In genomic region chr5:103569446-103569845, GRCm38 (mm10) we compare ENCODE assay signal across 26 mouse cellular contexts. TPM values are rescaled to one million over a fixed set of nuclear protein-coding genes. Genes with fewer than 3 reads are reported as not detected.
A peak's percentile ranks its signal among the peaks of the same experiment; 100 is the strongest.
DNase-seq lines count a peak whose midpoint lies in the region; ATAC-seq lines count a peak whose summit lies in the region.
"Had no signal": no experiment of that assay in that cellular context is flagged by ENCODE, and none has a peak within 500 bp of the region (broad histone marks: within the 10 kb centered on the region; RNA-seq: fewer than 3 reads in every experiment).

No protein-coding gene starts in this region.

- WGBS in intestine, embryonic 16.5 days = 87% methylated on average over 9 of the region's 9 CpGs

- no peaks in the 10 kb centered on the region for H3K4me1 ChIP-seq in intestine, embryonic 16.5 days (ENCODE audit: control insufficient read depth, insufficient read depth, low read length)
- H3K4me1 ChIP-seq: embryonic facial prominence, embryonic 10.5 days; embryonic facial prominence, embryonic 12.5 days; forebrain, embryonic 13.5 days had no signal

- DNase-seq in adrenal gland, adult (ENCODE audit: inconsistent age in 2 of 2, low spot score in 1 of 2) = peak; percentile 61 to 78
- DNase-seq in adrenal gland, postnatal 25 days = no peak
- peak; percentile 50 for DNase-seq in heart, adult 11 months
- no peak for DNase-seq in heart, postnatal 10 days
- peak; percentile 54 for DNase-seq in adrenal gland, adult 8-10 months
- DNase-seq in adrenal gland, postnatal 14 days = peak; percentile 47
- no peak for DNase-seq in left cerebral cortex, postnatal 4 days
- DNase-seq: B cell, adult 2 months; cerebellum, adult 11-12 months; cerebellum, adult 2 months; cerebellum, adult 9-10 months; cerebellum, postnatal 10 days; cerebellum, postnatal 25 days; forebrain, postnatal 0 days had no signal

- H3K27me3 ChIP-seq in intestine, embryonic 16.5 days (replicated peaks; ENCODE audit: control insufficient read depth, insufficient read depth, low read length) = no peaks in the 10 kb centered on the region
- H3K27me3 ChIP-seq: CH12.LX; embryonic facial prominence, embryonic 12.5 days; forebrain, embryonic 13.5 days; forebrain, embryonic 15.5 days; Patski had no signal

- intact Hi-C loops in heart, postnatal 10 days (cut with DNase I) = no loop called here
- intact Hi-C loops in left cerebral cortex, postnatal 4 days (cut with DNase I) = no loop called here

- no peak overlapping the region for H3K9ac ChIP-seq in intestine, embryonic 16.5 days (ENCODE audit: low read depth, low read length)
- H3K9ac ChIP-seq: embryonic facial prominence, embryonic 12.5 days; forebrain, embryonic 13.5 days; forebrain, embryonic 15.5 days; forebrain, postnatal 0 days had no signal

- no peak overlapping the region for H3K4me2 ChIP-seq in intestine, embryonic 16.5 days (ENCODE audit: low read depth, low read length)
- H3K4me2 ChIP-seq: embryonic facial prominence, embryonic 12.5 days; forebrain, embryonic 13.5 days; forebrain, embryonic 15.5 days had no signal

- H3K4me3 ChIP-seq in intestine, embryonic 16.5 days (ENCODE audit: low read length) = no peak overlapping the region
- H3K4me3 ChIP-seq: embryonic facial prominence, embryonic 10.5 days; embryonic facial prominence, embryonic 12.5 days; forebrain, embryonic 13.5 days; forebrain, embryonic 15.5 days had no signal

- ATAC-seq in intestine, embryonic 16.5 days = no peak
- ATAC-seq: activated CD4-positive, CD25-positive, alpha-beta regulatory T cell, adult 4 months; CD4-positive, CD25-positive, alpha-beta regulatory T cell, adult 4 months; forebrain, embryonic 13.5 days; forebrain, embryonic 15.5 days; forebrain, postnatal 0 days; Patski had no signal

- no peaks in the 10 kb centered on the region for H3K36me3 ChIP-seq in intestine, embryonic 16.5 days (ENCODE audit: control insufficient read depth, insufficient read depth, low read length)
- H3K36me3 ChIP-seq: forebrain, embryonic 15.5 days; G1E had no signal

- H3K9me3 ChIP-seq in intestine, embryonic 16.5 days (ENCODE audit: control insufficient read depth, low read length) = no peaks in the 10 kb centered on the region
- H3K9me3 ChIP-seq: embryonic facial prominence, embryonic 10.5 days; embryonic facial prominence, embryonic 12.5 days; forebrain, embryonic 13.5 days; forebrain, embryonic 15.5 days had no signal

- H3K27ac ChIP-seq in intestine, embryonic 16.5 days (ENCODE audit: low read length) = no peak overlapping the region
- H3K27ac ChIP-seq: embryonic facial prominence, embryonic 10.5 days; embryonic facial prominence, embryonic 12.5 days; forebrain, embryonic 13.5 days; forebrain, embryonic 15.5 days had no signal

RNA-seq across cellular contexts. Expression of gene Slc10a6, which starts 59.8 kb away (rescaled TPM):
- total RNA-seq in adrenal gland, postnatal 25 days (2021) = 1.1 and 1.4 TPM in 2 replicates
- 1 to 10 TPM; 1.6 to 8.5 TPM for total RNA-seq in heart, postnatal 10 days (2021)
- 1 to 10 TPM; 1.2 to 3.6 (median 1.9) TPM for total RNA-seq in adrenal gland, adult 8-10 months (2022)
- 2.0 and 4.4 TPM in 2 replicates for total RNA-seq in adrenal gland, postnatal 14 days (2021)
- 0.67 and 0.84 TPM in 2 replicates for polyA plus RNA-seq in intestine, embryonic 16.5 days (2015; fragmentation: Nextera tagmentation; extraction: Ambion mirVana)
- total RNA-seq in left cerebral cortex, postnatal 4 days (2021) = not detected
- total RNA-seq: CH12.LX had no signal
- polyA plus RNA-seq: activated CD4-positive, CD25-positive, alpha-beta regulatory T cell, adult 4 months; CD4-positive, CD25-positive, alpha-beta regulatory T cell, adult 4 months; cortical plate, adult 2 months; embryonic facial prominence, embryonic 10.5 days; forebrain, embryonic 11.5 days; forebrain, embryonic 13.5 days; forebrain, embryonic 15.5 days; G1E; Patski had no signal

Comparison
In these comparisons a context has a peak if more than half of its experiments do, and no peak if none do; other contexts are left out.
1. DNase-seq: peak in adrenal gland, adult (2 of 2), heart, adult 11 months (single experiment), adrenal gland, adult 8-10 months (single experiment) and adrenal gland, postnatal 14 days (single experiment); none in adrenal gland, postnatal 25 days (single experiment), heart, postnatal 10 days (0 of 2) and left cerebral cortex, postnatal 4 days (single experiment).